Mouse (Mus musculus) embryonic facial prominence, embryonic 11.5 days (tissue): Measurements from ENCODE around the gene Ttc23. TPM values are rescaled to one million over a fixed set of nuclear protein-coding genes. Genes with fewer than 3 reads are reported as not detected.

Experiments used
- ATAC-seq: fragments of 200-750 bp; cut with Nextera tagmentation; replicated peaks from 2 replicates; pipeline ENCODE4 v1.8.0; 2017; ENCODE audit warnings: low read depth; ENCODE audit not compliant: insufficient number of reproducible peaks, low FRiP score, low TSS enrichment
- DNase-seq: peaks from one replicate; pipeline ENCODE4 v3.0.0-alpha.2; 2015; ENCODE audit warnings: low spot score
- H3K27ac ChIP-seq: fragments of 300-500 bp; sonication (generic); replicated peaks from 2 replicates; pipeline ENCODE4 v1.5.1; 2014; ENCODE audit warnings: mild to moderate bottlenecking, low read depth, low read length, control low read depth
- H3K27me3 ChIP-seq: fragments of 300-500 bp; sonication (generic); 2 replicates; pipeline ENCODE4 v1.6.1; 2014; ENCODE audit warnings: mild to moderate bottlenecking, low read length, moderate library complexity, mixed read lengths; ENCODE audit not compliant: control insufficient read depth, insufficient read depth
- H3K36me3 ChIP-seq: fragments of 300-500 bp; sonication (generic); replicated peaks from 2 replicates; pipeline ENCODE4 v1.6.1; 2014; ENCODE audit warnings: low read depth, mild to moderate bottlenecking, low read length, moderate library complexity, mixed read lengths; ENCODE audit not compliant: control insufficient read depth, insufficient read depth
- H3K4me1 ChIP-seq: fragments of 300-500 bp; sonication (generic); 2 replicates; pipeline ENCODE4 v1.6.1; 2014; ENCODE audit warnings: low read length, mixed read lengths; ENCODE audit not compliant: control insufficient read depth, insufficient read depth
- H3K4me2 ChIP-seq: fragments of 300-500 bp; sonication (generic); 2 replicates; pipeline ENCODE4 v1.6.1; 2014; ENCODE audit warnings: low read depth, mild to moderate bottlenecking, control low read depth, low read length, moderate library complexity
- H3K4me3 ChIP-seq: fragments of 300-500 bp; sonication (generic); 2 replicates; pipeline ENCODE4 v1.5.1; 2014; ENCODE audit warnings: low read depth, low read length, control low read depth
- H3K9ac ChIP-seq: fragments of 300-500 bp; sonication (generic); replicated peaks from 2 replicates; pipeline ENCODE4 v1.6.1; 2014; ENCODE audit warnings: mild to moderate bottlenecking, control low read depth, low read length
- H3K9me3 ChIP-seq: fragments of 300-500 bp; sonication (generic); replicated peaks from 2 replicates; pipeline ENCODE4 v1.6.1; 2016; ENCODE audit warnings: mild to moderate bottlenecking, low read length, inconsistent platforms, mixed read lengths; ENCODE audit not compliant: control insufficient read depth
- WGBS: fragments of 180-500 bp; shearing (Covaris S2); extraction: QIAGEN DNeasy Blood & Tissue Kit; methylation state at CpG from one replicate; pipeline ENCODE4 v1.1.7; 2014; 5-methylcytosine and 5-hydroxymethylcytosine counted together
- polyA plus RNA-seq: library from polyadenylated mRNA; unstranded; fragments of >200 nt; fragmentation: Nextera tagmentation; extraction: Ambion mirVana; gene quantifications from 2 replicates; pipeline ENCODE4 v1.2.1, GENCODE M21; 2014

Gene Ttc23
- polyA plus RNA-seq, 1 experiment from 2014 or later: 58.3 TPM

DNA sequence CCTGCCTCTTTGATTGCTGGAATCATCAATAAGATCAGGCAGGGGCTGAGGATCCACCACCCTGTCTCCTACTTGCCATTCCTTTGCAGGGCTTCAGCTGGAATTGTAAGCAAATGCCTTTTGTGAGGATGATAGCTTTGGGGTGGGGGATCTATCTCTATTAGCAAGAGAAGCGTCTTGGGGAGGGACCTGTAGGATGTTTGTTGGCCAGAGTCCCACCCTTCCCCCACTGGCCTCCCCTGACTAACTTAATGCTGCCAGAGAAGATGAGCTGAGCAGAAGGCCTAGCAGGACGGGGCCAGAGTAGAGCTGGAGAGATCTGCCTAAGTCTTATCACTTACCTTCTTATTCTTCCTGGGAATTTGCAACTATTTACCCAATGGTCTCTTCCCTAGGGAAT is 75.0 kb downstream of the Ttc23 start:
- Histone ChIP-seq H3K27ac (no peak overlapping the region), H3K27me3 (no peaks in the 10 kb centered on the region), H3K4me3 (no peak overlapping the region), H3K4me2 (no peak overlapping the region), H3K9me3 (no peaks in the 10 kb centered on the region), H3K4me1 (no peaks in the 10 kb centered on the region), H3K36me3 (no peaks in the 10 kb centered on the region), H3K9ac (no peak overlapping the region)
- no peak for DNase-seq
- ATAC-seq: no peak
- 50% methylated on average over 2 of the region's 2 CpGs for WGBS

- H3K4me3 ChIP-seq: no peak overlapping the region
- no peaks in the 10 kb centered on the region for H3K4me1 ChIP-seq
- H3K9ac ChIP-seq: no peak overlapping the region
- DNase-seq (no peak), ATAC-seq (no peak)
- WGBS: 55% methylated on average over 4 of the region's 4 CpGs
- H3K4me2 ChIP-seq: no peak overlapping the region
- H3K9me3 ChIP-seq: no peaks in the 10 kb centered on the region
- H3K27me3 ChIP-seq: no peaks in the 10 kb centered on the region
- H3K36me3 ChIP-seq: peaks cover 2% of the 10 kb centered on the region; the same call in 1 of the 2 replicates
- no peak overlapping the region for H3K27ac ChIP-seq
Observed at GRCm38 (mm10) chr7:67724536-67724935, 77.3 kb downstream of the Ttc23 start.

- WGBS: 40% methylated on average over 9 of the region's 9 CpGs
- H3K4me2 ChIP-seq: no peak overlapping the region
- ATAC-seq (no peak), DNase-seq (no peak)
- no peak overlapping the region for H3K4me3 ChIP-seq
- H3K9ac ChIP-seq: no peak overlapping the region
- H3K27me3 ChIP-seq: no peaks in the 10 kb centered on the region
- no peak overlapping the region for H3K27ac ChIP-seq
- no peaks in the 10 kb centered on the region for H3K4me1 ChIP-seq
- peaks cover 2% of the 10 kb centered on the region; the same call in 1 of the 2 replicates for H3K36me3 ChIP-seq
- H3K9me3 ChIP-seq: no peaks in the 10 kb centered on the region
Observed at GRCm38 (mm10) chr7:67725016-67725415, 77.8 kb downstream of the Ttc23 start.

DNA sequence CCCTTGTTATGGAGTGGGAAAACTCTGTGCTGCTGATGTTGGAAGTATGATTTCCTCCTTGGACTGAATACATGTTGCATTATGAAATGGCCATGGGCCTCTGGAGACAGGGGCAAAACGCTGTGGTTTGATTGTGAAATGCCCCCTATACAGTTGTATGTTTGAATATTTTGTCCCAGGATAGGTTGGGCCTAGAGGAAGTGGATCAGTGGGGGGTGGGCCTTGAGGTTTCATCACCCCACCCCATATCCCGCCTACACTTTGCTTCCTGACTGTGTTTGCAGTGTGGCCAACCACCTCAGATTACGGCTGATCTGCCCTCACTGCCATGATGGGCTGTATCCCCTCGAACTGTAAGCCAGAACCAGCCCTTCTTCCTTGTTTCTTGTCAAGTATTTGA is 81.0 kb downstream of the Ttc23 start:
- Histone ChIP-seq H3K27ac (no peak overlapping the region), H3K9ac (no peak overlapping the region), H3K27me3 (no peaks in the 10 kb centered on the region), H3K4me3 (no peak overlapping the region), H3K4me1 (no peaks in the 10 kb centered on the region), H3K36me3 (peaks cover 2% of the 10 kb centered on the region; the same call in 1 of the 2 replicates), H3K4me2 (no peak overlapping the region), H3K9me3 (no peaks in the 10 kb centered on the region)
- ATAC-seq (no peak), DNase-seq (no peak)
- 92% methylated on average over 4 of the region's 4 CpGs for WGBS

- H3K4me2 ChIP-seq: no peak overlapping the region
- no peak overlapping the region for H3K4me3 ChIP-seq
- H3K36me3 ChIP-seq: peaks cover 2% of the 10 kb centered on the region; the same call in 1 of the 2 replicates
- ATAC-seq: no peak
- no peak overlapping the region for H3K9ac ChIP-seq
- no peaks in the 10 kb centered on the region for H3K27me3 ChIP-seq
- 92% methylated on average over 4 of the region's 4 CpGs for WGBS
- H3K27ac ChIP-seq: no peak overlapping the region
- H3K9me3 ChIP-seq: no peaks in the 10 kb centered on the region
- no peaks in the 10 kb centered on the region for H3K4me1 ChIP-seq
- DNase-seq: no peak
Observed at GRCm38 (mm10) chr7:67728809-67729208, 81.6 kb downstream of the Ttc23 start.

GRCm38 (mm10) chr7:67730431-67731110 is 83.4 kb downstream of the Ttc23 start:
- H3K4me1 ChIP-seq: no peaks in the 10 kb centered on the region
- H3K27ac ChIP-seq: no peak overlapping the region
- H3K9me3 ChIP-seq: no peaks in the 10 kb centered on the region
- H3K36me3 ChIP-seq: peaks cover 2% of the 10 kb centered on the region; the same call in 1 of the 2 replicates
- 71% methylated on average over 5 of the region's 5 CpGs for whole genome bisulfite sequencing
- DNase-seq: no peak
- no peak overlapping the region for H3K4me3 ChIP-seq
- no peaks in the 10 kb centered on the region for H3K27me3 ChIP-seq
- no peak for ATAC-seq
- H3K4me2 ChIP-seq: no peak overlapping the region
- no peak overlapping the region for H3K9ac ChIP-seq

- H3K4me3 ChIP-seq: no peak overlapping the region
- H3K4me2 ChIP-seq: no peak overlapping the region
- H3K27me3 ChIP-seq: no peaks in the 10 kb centered on the region
- DNase-seq (no peak), ATAC-seq (no peak)
- H3K9me3 ChIP-seq: no peaks in the 10 kb centered on the region
- no peaks in the 10 kb centered on the region for H3K4me1 ChIP-seq
- H3K9ac ChIP-seq: no peak overlapping the region
- peaks cover 2% of the 10 kb centered on the region; the same call in 1 of the 2 replicates for H3K36me3 ChIP-seq
- 87% methylated on average over 4 of the region's 4 CpGs for WGBS
- no peak overlapping the region for H3K27ac ChIP-seq
Observed at GRCm38 (mm10) chr7:67732276-67732675, 85.1 kb downstream of the Ttc23 start.

DNA sequence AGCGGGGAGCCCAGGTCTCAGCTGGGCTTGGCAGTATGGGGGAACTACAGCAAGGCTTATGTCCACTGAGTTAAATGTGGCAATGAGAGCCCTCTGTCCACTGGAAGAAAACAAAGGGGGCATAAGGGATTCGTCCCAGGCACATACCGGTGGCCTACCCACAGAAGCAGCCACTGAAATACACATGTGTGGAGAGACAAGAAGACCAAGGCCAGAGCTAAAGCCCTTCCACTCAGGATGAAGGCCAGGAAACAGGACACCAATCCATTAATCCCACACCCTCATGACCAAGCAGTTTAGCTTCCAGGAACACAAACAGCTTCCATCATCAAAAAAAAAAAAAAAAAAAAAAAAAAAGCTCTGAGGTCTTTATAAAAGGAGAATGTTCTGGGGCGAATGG is 93.2 kb downstream of the Ttc23 start:
- Histone ChIP-seq H3K9me3 (no peaks in the 10 kb centered on the region), H3K27ac (no peak overlapping the region; the same call in 1 of the 2 replicates), H3K4me2 (no peak overlapping the region), H3K9ac (no peak overlapping the region; the same call in 1 of the 2 replicates), H3K36me3 (no peaks in the 10 kb centered on the region), H3K4me3 (no peak overlapping the region), H3K27me3 (no peaks in the 10 kb centered on the region), H3K4me1 (no peaks in the 10 kb centered on the region)
- 89% methylated on average over 4 of the region's 4 CpGs for WGBS
- DNase-seq (no peak), ATAC-seq (no peak)
